Mouse (Mus musculus): Measurements from ENCODE around the gene Vav3.

DNA sequence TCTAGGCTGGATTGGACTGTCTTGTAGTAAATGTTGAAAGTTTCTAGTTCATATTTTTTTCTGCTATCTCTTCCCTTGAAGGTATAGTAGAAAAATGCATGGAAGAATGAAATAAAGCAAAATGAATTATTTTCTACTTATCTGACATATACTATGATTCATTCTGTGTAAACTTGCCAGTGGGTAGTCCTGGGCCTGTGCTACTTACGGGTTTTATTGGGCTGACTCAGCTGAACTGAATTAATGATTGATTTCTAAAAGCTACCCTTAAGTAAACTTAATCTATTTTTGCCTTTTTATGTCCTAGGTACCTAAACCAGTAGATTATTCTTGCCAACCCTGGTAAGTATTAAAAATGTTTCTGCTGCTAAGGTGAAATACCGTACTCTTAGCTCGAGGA is 311.0 kb downstream of the Vav3 start:
- TF ChIP-seq CTCF (IDR thresholded peaks at IDR 0.05; ENCODE audit: low read depth) = no peak
- TF ChIP-seq EP300 (IDR thresholded peaks at IDR 0.05; ENCODE audit: low read depth) = no peak
